Mouse (Mus musculus): ENCODE results near the gene P2ry13. TPM values are rescaled to one million over a fixed set of nuclear protein-coding genes. Genes with fewer than 3 reads are reported as not detected.

P2ry13 gene
- polyA plus RNA-seq, 1 experiment: 4.1 TPM

DNA sequence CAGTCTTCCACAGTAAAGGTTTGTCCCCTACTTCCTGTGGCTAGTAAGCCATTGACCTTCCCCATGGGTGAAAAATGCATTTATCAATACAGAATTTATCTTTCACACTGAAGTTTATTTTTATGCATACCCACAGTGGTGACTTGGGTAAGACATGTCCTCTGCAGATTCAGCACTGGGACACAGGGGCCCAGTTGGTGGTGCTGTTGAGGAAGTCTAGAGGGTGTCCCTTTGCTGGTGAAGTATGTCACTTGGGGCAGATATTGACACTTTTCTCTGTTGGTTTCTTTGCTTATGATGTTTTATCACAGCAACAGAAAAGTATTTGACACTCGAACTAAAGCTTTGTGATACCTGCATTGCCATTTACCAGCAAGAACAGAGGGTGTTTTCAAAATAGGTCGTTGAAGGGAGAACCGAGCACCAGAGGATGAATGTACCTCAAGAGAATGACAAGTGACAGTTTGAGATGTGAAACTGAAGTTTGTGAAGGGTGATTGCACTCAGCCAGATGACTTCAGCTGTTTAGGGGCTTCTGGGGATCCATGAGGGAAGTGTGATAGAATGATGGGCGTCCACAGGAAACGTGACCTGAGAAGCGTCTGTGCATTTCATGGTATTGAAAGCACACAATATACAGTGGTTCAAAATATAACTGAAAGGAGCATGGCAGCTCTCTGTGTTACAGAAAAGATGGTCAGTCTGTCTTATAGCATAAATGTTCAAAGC, 36.1 kb downstream of the P2ry13 start:
- Histone ChIP-seq H3K27ac (ENCODE audit: insufficient read depth, low read length) (no peak overlapping the region), H3K27me3 (ENCODE audit: control insufficient read depth, insufficient read depth, low read length) (no peaks in the 10 kb centered on the region), H3K4me1 (ENCODE audit: control insufficient read depth, insufficient read depth, low read length) (peaks cover 15% of the 10 kb centered on the region), H3K4me3 (replicated peaks; ENCODE audit: insufficient read depth, low read depth, low read length) (no peak overlapping the region)
- no peak for TF ChIP-seq CTCF (IDR thresholded peaks at IDR 0.05; ENCODE audit: borderline replicate concordance, insufficient read depth, low read depth, low read length)
- no peak for TF ChIP-seq POLR2A (IDR thresholded peaks at IDR 0.05; ENCODE audit: borderline replicate concordance, insufficient read depth, low read length)
- no peak for DNase-seq
- WGBS: 85% methylated on average over 6 of the region's 6 CpGs

DNA sequence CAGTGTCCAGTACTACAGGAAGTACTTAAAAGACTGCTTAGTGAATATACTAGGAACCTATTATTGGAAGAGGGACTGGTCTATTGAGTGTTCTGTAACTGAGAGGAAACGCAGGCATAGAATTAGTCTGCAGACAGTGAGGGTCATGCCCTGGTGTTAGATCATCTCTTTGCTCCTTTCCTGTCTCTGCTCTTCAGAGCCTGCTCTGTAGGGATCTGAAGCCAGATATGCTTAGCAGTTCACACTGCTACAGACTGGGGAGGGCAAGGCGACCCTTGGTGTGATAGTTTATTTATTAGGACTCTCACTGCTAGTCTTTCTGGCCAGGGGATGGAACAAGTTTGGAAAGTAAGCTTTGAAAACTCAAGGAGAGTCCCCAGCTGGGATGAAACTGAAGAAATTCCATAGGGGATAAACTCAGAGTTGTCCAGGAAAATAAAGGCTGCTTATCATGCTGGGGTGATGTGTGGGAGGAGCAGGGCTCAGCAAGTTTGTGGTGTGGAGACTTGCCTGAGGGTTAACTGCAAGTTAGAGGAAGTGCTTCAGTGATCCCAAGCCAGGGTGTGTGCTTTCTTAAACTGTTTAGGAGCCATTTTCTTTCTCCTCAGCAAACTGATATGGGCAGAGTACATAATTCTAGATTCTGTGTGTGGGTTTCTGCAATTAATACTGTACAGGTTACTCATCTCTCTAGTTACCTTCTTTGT, 40.6 kb downstream of the P2ry13 start:
- WGBS: 85% methylated on average over 2 of the region's 2 CpGs
- DNase-seq: no peak
- Histone ChIP-seq H3K27me3 (ENCODE audit: control insufficient read depth, insufficient read depth, low read length) (no peaks in the 10 kb centered on the region), H3K27ac (ENCODE audit: insufficient read depth, low read length) (no peak overlapping the region), H3K4me3 (replicated peaks; ENCODE audit: insufficient read depth, low read depth, low read length) (no peak overlapping the region), H3K4me1 (ENCODE audit: control insufficient read depth, insufficient read depth, low read length) (peaks cover 3% of the 10 kb centered on the region; the same call in 1 of the 2 replicates)
- TF ChIP-seq POLR2A (IDR thresholded peaks at IDR 0.05; ENCODE audit: borderline replicate concordance, insufficient read depth, low read length): no peak
- TF ChIP-seq CTCF (IDR thresholded peaks at IDR 0.05; ENCODE audit: borderline replicate concordance, insufficient read depth, low read depth, low read length): no peak

DNA sequence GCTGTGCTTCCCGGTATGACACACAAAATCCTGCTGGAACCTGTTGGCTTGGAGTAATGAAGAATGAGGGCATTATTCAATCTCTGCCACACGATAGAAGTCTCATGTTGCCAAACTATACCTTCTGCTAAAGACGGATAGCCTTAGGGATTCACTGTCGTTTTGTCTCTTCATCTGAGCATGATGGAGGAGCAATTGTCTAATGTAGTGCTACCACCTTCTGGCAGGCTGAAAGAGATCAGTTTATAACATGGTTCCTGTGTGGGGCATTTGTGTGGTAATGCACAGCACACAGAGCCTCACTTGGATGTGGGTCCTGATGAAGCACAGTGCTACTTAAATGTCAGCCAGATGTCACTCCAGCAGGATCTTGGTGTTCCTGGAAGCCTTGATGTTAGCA, 41.5 kb downstream of the P2ry13 start:
- no peaks in the 10 kb centered on the region for H3K27me3 ChIP-seq (ENCODE audit: control insufficient read depth, insufficient read depth, low read length)
- peaks cover 3% of the 10 kb centered on the region; the same call in 1 of the 2 replicates for H3K4me1 ChIP-seq (ENCODE audit: control insufficient read depth, insufficient read depth, low read length)
- no peak for DNase-seq
- no peak for TF ChIP-seq POLR2A (IDR thresholded peaks at IDR 0.05; ENCODE audit: borderline replicate concordance, insufficient read depth, low read length)
- TF ChIP-seq CTCF (IDR thresholded peaks at IDR 0.05; ENCODE audit: borderline replicate concordance, insufficient read depth, low read depth, low read length): no peak
- 17% methylated on average over 4 of the region's 4 CpGs for WGBS
- no peak overlapping the region for H3K27ac ChIP-seq (ENCODE audit: insufficient read depth, low read length)
- no peak overlapping the region for H3K4me3 ChIP-seq (replicated peaks; ENCODE audit: insufficient read depth, low read depth, low read length)

DNA sequence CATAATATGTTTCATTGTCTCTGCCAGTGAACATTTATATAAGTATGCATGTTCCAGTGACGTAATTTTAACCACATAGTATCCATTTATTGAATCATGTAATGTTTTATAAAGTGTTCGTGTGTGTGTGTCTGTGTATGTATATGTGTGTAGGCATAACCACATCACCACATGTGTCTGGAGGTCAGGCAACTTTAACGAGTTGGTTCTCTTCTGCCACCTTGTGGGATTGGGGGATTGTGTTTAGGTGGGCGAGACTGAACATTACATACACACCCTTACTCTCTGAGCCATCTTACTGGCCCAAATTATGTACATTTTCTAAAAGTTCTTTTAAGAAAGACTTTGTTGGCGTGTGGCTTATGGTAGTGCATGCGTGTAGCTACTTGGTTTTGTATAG, 42.2 kb downstream of the P2ry13 start:
- peaks cover 3% of the 10 kb centered on the region; the same call in 1 of the 2 replicates for H3K4me1 ChIP-seq (ENCODE audit: control insufficient read depth, insufficient read depth, low read length)
- H3K27ac ChIP-seq (ENCODE audit: insufficient read depth, low read length): no peak overlapping the region
- H3K27me3 ChIP-seq (ENCODE audit: control insufficient read depth, insufficient read depth, low read length): no peaks in the 10 kb centered on the region
- DNase-seq: no peak
- no peak overlapping the region for H3K4me3 ChIP-seq (replicated peaks; ENCODE audit: insufficient read depth, low read depth, low read length)
- TF ChIP-seq POLR2A (IDR thresholded peaks at IDR 0.05; ENCODE audit: borderline replicate concordance, insufficient read depth, low read length) (no peak), CTCF (IDR thresholded peaks at IDR 0.05; ENCODE audit: borderline replicate concordance, insufficient read depth, low read depth, low read length) (no peak)
- 95% methylated on average over 6 of the region's 6 CpGs for WGBS

DNA sequence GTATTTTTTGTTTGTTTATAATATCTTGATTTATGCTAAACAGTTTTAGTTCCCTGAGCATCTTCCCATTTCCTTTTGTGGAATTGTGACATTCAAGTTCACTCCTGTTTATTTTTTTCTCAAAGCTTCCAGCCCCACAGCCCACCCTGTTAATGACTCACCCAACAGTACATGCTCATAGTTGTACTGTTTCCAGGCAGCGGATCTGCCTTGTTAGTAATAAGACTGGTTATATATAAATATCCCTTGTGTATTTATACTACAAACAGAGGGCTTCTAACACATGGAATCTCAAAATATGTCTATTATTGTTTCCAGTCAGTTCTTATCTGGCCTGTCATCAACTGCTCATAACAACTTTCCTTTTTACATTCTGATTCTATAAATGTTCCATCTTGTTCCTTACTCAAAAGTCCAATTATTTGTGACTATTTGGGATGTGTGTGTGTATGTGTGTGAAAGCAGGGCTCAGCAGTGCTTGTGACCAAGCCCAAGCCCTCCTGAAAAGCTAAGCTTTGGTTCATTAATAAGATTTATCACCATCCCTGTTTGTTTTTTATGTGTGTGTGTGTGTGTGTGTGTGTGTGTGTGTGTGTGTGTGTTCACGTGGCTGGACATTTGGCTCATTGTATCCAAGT, 43.1 kb downstream of the P2ry13 start:
- WGBS: 80% methylated on average over 2 of the region's 2 CpGs
- Histone ChIP-seq H3K4me3 (replicated peaks; ENCODE audit: insufficient read depth, low read depth, low read length) (no peak overlapping the region), H3K27ac (ENCODE audit: insufficient read depth, low read length) (no peak overlapping the region), H3K27me3 (ENCODE audit: control insufficient read depth, insufficient read depth, low read length) (no peaks in the 10 kb centered on the region), H3K4me1 (ENCODE audit: control insufficient read depth, insufficient read depth, low read length) (peaks cover 3% of the 10 kb centered on the region; the same call in 1 of the 2 replicates)
- DNase-seq: no peak
- TF ChIP-seq POLR2A (IDR thresholded peaks at IDR 0.05; ENCODE audit: borderline replicate concordance, insufficient read depth, low read length): no peak
- no peak for TF ChIP-seq CTCF (IDR thresholded peaks at IDR 0.05; ENCODE audit: borderline replicate concordance, insufficient read depth, low read depth, low read length)

DNA sequence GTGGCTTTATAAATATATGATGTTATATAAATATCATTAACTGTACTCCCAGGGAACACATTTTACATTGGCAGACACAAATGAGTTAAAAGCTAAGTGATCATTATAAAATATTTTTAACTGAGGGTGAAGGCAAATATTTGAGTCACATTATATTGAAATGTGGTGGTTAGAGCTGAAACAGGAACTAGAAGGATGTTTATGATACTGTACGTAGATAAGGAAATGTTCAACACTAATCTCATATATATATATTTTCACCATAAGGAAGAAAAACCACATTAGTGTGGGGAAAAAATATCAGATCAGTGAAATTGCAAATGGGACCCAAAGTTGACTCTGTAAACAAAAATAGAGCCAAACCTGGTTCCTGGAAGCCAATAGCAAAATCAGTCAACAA, 50.2 kb downstream of the P2ry13 start:
- H3K4me1 ChIP-seq (ENCODE audit: control insufficient read depth, insufficient read depth, low read length): no peaks in the 10 kb centered on the region
- H3K27ac ChIP-seq (ENCODE audit: insufficient read depth, low read length): no peak overlapping the region
- H3K4me3 ChIP-seq (replicated peaks; ENCODE audit: insufficient read depth, low read depth, low read length): no peak overlapping the region
- WGBS: 96% methylated on average over 1 of the region's 1 CpGs
- no peaks in the 10 kb centered on the region for H3K27me3 ChIP-seq (ENCODE audit: control insufficient read depth, insufficient read depth, low read length)
- no peak for DNase-seq
- TF ChIP-seq CTCF (IDR thresholded peaks at IDR 0.05; ENCODE audit: borderline replicate concordance, insufficient read depth, low read depth, low read length): no peak
- no peak for TF ChIP-seq POLR2A (IDR thresholded peaks at IDR 0.05; ENCODE audit: borderline replicate concordance, insufficient read depth, low read length)

Other genes with a start within 250 kb of the P2ry13 start
- gene Med12l, start 205.1 kb downstream of the P2ry13 start, polyA plus RNA-seq (2012; rRNA removed): 16.9 and 19.0 TPM in 2 replicates
- gene Gpr171, start 109.1 kb downstream of the P2ry13 start, polyA plus RNA-seq (2012; rRNA removed): 0.06 TPM in 1 of 2 replicates, not detected in the other
- 3.4 and 4.2 TPM in 2 replicates for gene P2ry14, start 57.3 kb downstream of the P2ry13 start, polyA plus RNA-seq (2012; rRNA removed)
- gene Gpr87, start 15.8 kb downstream of the P2ry13 start, polyA plus RNA-seq (2012; rRNA removed): not detected in 2 replicates
- 16.1 and 17.5 TPM in 2 replicates for gene P2ry12, start 52.0 kb upstream of the P2ry13 start, polyA plus RNA-seq (2012; rRNA removed)
- gene Igsf10, start 133.5 kb upstream of the P2ry13 start, polyA plus RNA-seq (2012; rRNA removed): 2.4 and 3.0 TPM in 2 replicates